Mouse (Mus musculus) layer of hippocampus, postnatal 25 days (tissue): ENCODE data around the gene Nle1. TPM values are rescaled to one million over a fixed set of nuclear protein-coding genes. Genes with fewer than 3 reads are reported as not detected.
A peak's percentile ranks its signal among the peaks of the same experiment; 100 is the strongest.
"Not testable (repeated sequence)": the region's sequence is repeated elsewhere in the genome, so short reads cannot be mapped to it uniquely, and the experiment has no call there.

Experiments used
- DNase-seq, 2 experiments: peaks; one replicate each; pipeline ENCODE4 v3.0.0; 2022; ENCODE audit warnings: mixed read lengths in 2 of 2, low spot score in 1 of 2; ENCODE audit errors: extremely low spot score in 1 of 2
- total RNA-seq, 2 experiments: library from RNA; stranded (reverse); gene quantifications; 2 replicates each; pipeline ENCODE4 v1.2.3; 2021

Nle1 gene
- 10 to 100 TPM; 30.9 to 43.0 TPM for total RNA-seq

DNA sequence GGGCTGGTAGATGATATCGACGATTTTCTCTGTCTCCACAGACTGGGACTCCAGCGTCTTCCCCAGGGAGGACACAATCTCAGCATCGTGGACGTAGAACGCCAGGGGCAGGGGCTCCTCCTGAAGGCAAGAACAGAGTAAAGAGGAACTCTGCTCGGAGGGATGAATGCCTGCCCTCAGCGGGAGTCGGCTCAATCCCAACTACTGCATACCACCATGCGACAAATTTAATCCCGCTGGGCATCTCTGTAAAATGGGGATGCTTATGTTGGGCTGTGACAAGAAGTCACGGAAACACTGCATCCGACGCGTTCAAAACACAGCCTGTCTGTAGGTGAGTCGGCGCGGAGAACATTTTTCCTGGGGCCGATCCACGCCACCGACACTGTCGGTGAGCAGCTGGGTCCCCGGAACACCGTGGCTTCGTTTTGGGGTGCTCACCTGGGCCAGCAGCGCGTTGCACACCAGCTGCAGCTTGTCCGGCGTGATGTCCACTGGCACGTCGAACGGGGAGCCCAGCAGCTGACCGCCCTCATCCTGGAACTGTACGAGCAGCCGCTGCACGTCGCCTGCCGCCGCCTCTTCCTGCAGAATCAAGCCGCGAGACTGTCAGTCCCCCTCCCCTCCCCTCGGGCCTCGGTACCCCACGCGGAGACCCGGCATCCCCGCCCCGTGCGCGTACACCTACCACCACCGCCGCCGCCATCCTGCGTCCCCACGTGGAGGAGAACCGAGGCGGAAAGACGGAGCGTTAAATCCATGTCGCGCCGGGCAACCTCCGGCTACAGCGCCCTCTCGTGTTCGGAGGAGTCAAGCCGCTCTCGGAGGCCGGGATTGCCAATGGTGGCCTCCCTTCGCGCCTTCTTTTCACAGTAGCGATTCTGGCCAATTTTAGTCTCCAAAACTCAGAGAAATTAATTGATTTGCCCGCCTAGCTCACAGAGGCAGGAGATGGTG is at the start of gene Nle1:
Gene Nle1, minus strand, starts transcription at position 761 of the 957 bp plus-strand sequence.
- DNase-seq = peak; percentile 92 to 99

DNA sequence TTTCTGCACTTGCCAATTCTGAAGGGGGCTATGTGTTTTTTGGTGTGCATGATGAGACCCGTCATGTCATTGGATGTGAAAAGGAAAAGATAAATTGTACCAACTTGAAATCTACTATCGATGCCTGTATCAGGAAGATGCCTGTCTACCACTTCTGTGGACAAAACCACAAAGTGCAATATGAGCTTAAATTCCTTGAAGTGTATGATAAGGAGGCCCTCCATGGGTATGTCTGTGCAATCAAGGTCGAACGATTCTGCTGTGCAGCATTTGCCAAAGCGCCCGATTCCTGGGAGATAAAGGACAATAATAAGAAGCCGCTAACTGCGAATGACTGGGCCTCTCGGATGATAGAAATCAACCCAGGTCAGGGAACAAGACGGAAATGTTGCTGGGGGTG is 48.7 kb upstream of the Nle1 start:
- DNase-seq = no peak

DNA sequence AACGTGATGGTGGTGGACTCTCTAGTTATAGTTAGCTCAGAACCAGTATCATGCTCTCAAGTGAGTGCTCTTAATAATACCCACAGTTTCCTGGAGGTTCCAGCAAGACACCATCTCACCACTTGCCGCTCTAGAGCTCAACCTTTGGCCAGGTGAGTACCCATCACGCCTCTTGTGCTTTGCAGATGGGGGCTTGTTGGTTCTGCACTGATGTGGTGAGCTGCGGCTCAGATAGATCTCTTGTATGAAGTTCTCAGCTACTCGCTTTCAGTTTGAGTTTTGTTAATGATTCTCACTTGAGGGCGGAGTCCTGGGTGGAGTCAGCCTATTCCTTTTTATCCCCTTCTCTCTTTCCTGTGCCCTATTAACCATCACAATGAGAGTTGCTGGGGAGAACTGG is 46.4 kb upstream of the Nle1 start:
- DNase-seq = no peak

DNA sequence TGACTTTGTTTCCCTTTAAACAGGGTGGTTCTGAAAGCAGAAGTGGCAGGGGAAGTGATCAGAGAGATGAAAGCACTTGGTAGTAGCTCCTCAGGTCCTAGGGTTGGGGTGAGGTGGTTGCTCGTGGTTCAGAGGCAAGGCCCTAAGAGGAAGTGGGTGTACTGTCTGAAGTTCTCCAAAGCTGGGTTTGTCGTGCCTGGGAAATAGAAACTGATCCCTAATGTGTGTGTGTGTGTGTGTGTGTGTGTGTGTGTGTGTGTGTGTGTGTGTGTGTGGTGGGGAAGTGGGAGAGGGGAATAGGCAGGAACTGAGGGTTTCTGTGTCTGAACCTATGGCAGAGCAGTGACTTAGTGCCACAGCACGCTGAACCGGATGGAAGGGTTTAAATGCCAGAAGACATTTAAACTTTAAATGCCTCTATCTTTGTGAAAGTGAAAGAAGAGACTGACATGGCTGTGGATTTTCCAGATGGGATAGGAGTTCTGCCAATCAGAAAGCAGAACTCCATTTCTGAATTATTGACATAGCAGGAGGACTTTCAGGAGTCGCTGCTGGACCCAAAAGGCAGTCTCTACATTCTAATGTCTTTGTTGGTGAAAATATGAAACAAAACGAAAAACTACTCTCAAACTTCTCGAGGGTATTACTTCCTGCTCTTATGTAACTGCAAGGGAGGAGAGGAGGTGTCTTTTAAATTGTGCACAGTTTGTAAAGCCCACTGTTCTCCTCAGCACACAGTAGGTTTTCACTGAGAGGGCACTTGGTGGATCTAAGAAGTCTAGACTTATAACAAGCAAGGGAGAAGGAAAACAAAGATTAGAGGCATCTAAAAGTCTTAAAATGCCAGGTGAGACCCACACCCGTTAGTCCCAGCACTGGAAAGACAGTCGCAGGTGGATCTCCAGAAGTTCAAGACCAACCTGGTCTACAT is 44.7 kb upstream of the Nle1 start:
- DNase-seq = no peak

DNA sequence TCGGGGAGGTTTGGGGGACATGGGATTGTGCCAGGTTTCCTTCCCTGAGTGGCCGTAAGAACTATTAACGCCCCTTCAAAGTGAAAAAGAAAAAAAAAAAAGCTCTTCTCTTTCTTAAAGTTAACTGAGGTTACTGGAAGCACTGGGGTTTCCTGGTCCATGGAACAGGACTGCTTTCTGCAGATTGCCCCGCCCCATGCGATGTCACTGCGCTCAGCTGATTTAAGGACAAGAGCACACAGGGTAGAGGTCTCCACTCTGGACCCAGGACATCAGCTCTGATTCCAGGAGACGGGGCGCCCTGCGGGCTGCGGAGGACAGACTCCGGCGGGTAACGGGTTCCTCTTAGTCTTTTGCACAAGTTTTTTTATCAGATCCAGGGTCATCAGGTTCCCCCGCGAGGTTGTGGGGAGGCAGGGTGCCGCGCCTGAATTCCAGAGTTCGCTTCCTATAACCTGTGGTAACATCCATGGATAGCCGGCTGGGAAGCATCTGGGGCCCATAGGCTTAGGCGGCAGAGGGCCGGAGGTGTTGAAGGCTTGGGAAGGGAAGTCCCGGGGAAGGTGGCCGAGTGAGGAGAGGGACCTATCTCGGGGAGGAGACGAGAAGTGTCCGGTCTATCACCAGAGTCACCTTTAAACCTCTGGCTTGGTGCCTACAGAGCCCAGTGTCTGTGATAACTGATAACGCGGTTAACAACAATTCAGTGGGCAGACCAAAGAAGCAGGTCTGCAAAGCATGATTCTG is 43.8 kb upstream of the Nle1 start:
- DNase-seq = no peak

DNA sequence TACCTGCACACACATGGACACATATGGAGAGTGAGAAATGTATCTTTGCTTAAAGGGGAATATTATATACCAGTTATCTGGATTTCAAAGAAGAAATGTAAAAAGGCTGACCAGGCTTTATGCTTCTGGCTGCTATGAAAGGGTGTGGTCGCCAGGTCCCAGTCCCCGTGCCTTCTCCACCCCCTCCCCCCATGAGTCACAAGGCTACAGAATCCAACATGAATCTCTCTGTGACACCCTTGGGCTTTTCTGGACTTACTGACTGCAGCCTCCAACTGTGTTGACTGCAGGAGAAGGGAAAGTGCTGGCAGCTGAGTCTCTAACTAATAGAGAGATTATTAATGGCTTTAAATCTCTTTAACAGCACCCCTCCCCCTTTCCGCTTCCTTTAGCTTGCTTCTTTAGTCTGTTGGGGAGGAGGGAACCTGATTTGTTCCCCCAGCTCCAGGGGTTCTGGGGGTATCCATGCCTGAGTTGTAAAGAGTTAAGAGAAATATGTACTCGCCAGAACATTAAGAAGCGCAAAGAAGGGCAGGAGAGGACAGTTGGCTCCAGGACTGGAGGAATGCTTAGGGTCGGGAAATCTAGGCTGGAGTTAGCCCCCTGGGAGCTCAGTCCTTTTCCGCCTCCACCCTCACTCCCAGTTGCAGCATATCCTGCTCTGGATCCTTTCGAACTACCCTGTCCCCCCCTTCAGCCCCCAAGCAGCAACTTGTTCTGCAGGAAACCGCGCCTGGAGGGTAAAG is 42.7 kb upstream of the Nle1 start, which contains the start of gene Slfn5:
Gene Slfn5, plus strand, starts transcription at position 614 of the 746 bp plus-strand sequence.
- no peak for DNase-seq

DNA sequence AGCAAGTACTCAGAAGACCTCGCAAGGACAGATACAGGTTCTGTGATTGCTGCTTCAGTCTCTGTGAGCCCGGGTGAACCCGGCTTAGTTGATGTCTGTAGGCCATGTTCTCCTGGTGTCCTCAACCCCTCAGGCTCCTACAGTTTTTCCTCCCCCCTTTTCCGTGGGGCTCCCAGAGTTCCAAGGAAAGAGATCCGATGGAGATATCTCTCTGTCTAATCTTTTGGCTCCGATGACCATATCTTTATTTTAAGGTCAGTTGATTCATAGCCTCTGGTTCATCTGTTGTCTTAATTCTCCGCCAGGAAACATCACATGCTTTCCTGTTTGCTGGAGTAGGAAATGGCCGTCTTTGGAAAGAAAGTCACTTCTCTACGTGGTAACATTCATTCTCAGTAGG is 40.8 kb upstream of the Nle1 start:
- DNase-seq = no peak

DNA sequence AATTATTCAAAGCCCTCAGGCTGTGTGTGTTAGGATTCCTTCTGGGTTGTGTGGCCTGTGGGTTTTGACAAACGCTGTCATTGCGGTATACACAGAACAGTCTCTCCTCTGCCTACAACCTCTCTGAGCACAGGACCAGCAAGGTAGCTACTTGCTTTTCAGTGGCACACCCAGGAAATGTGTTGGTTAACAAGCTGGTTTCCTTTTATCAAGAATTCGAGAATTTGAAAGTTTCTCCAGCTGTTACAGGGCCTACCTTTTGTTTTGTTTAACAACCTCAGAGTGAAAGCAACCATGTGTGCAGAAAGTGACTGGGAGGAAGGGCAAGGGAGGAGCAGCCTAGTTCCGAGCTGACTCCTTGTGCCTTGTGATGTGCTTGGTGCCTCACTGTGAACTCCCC is 39.2 kb upstream of the Nle1 start:
- no peak for DNase-seq

DNA sequence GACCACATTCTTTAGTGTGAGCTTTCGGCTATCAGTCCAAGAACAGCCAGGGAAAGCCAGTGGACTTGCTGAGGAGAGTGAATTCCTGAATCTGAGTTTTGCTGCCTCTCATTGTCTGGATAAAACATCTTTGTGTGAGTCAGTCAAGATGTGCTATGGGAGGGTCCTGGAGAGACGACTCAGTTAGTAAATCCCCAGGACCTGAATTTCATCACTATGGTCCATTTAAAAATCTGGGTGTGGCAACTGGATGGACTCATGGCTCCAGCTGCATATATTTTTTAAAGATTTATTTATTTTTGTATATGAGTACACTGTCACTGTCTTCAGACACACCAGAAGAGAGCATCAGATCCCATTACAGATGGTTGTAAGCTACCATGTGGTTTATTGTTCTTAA is 37.4 kb upstream of the Nle1 start:
- no peak for DNase-seq

DNA sequence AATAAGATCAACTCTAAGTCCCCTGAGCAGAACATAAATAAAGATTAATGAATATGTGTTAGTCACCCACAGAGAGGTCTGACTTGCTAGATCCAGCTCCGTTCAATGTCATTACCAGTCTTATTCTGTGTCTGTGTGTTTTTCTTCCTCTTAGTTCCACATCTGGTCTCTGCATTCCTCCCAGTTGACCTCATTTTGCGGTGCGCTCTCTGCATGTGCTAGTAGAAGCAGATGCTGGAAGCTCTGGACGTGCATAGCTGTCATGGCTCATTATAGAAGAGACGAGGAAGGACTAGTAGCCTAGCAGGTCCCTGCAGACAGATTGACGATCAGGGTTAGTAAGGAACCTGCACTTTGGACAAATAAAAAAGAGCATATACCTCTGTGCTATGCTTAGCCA is 35.1 kb upstream of the Nle1 start:
- DNase-seq = no peak

DNA sequence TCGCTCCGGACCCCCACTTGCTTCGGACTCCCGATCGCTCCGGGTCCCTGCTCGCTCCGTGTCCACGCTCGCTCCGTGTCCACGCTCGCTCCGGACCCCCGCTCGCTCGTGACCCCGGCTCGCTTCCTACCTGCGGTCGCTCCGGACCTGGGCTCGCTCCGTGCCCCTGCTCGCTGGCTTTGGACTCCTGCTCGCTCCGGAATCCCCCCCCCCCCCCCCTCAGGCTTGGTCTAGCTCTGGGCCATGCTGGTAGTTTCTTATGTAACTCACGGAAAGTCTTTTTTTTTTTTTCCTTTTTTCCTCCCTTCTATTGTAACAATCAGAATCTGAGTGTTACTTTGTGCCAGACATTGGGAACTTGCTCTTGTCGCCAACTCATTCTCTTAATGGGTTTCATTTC is 25.0 kb upstream of the Nle1 start:
- DNase-seq = no peak

DNA sequence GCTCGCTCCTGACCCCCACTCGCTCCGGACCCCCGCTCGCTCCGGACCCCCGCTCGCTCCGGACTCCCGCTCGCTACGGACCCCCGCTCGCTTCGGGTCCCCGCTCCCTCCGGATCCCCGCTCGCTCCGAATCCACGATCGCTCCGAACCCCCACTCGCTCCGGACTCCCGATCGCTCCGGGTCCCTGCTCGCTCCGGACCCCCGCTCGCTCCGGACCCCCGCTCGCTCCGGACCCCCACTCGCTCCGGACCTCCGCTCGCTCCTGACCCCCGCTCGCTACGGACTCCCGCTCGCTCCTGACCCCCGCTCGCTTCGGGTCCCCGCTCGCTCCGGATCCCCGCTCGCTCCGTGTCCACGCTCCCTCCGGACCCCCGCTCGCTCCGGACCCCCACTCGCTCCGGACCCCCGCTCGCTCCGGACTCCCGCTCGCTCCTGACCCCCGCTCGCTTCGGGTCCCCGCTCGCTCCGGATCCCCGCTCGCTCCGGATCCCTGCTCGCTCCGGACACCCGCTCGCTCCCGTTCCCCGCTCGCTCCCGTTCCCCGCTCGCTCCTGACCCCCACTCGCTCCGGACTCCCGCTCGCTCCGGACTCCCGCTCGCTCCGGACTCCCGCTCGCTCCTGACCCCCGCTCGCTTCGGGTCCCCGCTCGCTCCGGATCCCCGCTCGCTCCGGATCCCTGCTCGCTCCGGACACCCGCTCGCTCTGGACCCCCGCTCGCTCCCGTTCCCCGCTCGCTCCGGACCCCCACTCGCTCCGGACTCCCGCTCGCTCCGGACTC is 23.6 kb upstream of the Nle1 start:
- not testable (repeated sequence) for DNase-seq

DNA sequence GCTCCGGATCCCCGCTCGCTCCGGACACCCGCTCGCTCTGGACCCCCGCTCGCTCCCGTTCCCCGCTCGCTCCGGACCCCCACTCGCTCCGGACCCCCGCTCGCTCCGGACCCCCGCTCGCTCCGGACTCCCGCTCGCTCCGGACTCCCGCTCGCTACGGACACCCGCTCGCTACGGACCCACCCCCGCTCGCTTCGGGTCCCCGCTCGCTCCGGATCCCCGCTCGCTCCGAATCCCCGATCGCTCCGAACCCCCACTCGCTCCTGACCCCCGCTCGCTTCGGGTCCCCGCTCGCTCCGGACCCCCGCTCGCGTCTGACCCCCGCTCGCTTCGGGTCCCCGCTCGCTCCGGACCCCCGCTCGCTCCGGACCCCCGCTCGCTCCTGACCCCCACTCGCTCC is 22.9 kb upstream of the Nle1 start:
- not testable (repeated sequence) for DNase-seq

DNA sequence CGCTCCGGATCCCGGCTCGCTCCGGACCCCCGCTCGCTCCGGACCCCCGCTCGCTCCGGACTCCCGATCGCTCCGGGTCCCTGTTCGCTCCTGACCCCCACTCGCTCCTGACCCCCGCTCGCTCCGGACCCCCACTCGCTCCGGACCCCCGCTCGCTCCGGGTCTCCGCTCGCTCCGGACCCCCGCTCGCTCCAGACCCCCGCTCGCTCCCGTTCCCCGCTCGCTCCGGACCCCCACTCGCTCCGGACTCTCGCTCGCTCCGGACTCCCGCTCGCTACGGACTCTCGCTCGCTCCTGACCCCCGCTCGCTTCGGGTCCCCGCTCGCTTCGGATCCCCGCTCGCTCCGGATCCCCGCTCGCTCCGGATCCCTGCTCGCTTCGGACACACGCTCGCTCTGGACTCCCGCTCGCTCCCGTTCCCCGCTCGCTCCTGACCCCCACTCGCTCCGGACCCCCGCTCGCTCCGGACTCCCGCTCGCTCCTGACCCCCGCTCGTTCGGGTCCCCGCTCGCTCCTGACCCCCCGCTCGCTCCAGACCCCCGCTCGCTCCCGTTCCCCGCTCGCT is 22.3 kb upstream of the Nle1 start:
- DNase-seq = not testable (repeated sequence)

DNA sequence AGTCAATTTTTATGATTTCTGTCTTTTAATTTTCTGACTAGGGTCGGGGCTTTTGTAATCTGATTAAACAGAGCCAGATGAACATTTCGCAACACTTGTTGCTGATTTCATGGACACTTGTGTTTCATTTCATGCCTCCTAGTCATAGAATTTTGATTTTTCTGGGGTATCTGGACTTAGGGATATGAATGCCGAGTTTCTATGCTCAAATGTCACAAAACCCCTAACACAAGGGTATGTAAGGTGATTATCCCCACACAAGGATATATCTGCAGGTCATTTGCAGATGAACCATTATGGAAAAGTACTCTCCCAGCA is 21.4 kb upstream of the Nle1 start:
- no peak for DNase-seq

DNA sequence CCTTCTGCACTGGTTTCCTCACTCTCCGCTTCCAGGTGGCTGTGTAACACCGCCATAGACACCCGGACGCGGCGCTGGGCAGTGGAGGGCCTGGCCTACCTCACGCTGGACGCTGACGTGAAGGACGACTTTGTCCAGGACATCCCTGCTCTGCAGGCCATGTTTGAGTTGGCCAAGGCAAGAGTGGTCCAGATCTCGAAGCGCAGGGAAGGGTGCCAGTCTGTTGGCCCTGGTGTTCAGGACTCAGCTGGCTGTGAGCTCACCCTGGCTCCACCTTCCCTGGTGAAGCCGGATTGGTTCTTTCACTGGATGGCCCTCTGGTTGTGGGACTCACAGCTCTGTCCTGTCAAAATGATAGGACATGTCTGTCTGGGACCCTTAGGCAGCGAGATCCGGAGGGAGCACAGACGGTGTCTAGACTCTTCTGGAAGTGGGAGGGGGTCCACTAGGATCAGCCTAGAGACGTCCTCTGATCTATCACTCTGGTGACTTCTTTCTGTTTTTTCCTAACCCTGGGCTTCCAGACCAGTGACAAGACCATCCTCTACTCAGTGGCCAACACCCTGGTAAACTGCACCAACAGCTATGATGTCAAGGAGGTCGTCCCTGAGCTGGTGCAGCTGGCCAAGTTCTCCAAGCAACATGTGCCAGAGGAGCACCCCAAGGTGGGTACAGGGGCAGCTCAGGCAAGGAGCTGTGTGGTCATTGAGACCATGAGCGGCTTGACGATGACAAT is 20.9 kb upstream of the Nle1 start:
- DNase-seq = no peak

DNA sequence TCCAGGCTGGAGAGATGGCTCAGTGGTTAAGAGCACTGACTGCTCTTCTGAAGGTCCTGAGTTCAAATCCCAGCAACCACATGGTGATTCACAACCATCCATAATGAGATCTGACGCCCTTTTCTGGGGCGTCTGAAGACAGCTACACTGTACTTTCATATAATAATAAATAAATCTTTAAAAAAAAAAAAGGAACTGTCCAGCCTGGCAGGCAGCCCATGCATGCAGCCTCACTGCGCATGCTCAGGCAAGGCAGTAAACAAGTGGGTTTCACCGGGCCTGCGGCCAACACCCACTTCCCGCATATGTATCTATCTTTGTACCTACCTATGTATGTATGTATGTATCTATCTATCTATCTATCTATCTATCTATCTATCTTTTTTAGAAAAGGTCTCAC is 15.7 kb upstream of the Nle1 start:
- DNase-seq = not testable (repeated sequence)

DNA sequence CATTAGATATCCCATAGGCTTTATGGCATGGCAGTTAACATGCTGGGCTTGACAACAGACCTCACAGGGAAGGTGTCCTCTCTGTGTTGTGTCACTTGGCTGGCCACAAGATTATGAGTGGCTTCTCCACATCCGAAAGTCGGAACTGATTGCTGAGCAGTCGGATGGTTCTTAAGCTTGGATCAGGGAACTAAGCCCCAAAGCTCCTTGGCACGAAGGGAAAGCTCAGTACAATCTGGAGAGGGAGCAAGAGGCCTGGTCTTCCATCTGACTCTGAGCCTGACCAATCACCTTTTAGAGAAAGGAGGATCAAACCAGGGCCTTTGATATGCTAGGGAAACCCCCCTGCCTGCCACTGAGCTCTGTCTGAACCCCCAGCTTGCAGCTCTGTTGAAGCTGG is 13.5 kb upstream of the Nle1 start:
- DNase-seq = no peak
